Mouse (Mus musculus): ENCODE results near the gene Tex52.

DNA sequence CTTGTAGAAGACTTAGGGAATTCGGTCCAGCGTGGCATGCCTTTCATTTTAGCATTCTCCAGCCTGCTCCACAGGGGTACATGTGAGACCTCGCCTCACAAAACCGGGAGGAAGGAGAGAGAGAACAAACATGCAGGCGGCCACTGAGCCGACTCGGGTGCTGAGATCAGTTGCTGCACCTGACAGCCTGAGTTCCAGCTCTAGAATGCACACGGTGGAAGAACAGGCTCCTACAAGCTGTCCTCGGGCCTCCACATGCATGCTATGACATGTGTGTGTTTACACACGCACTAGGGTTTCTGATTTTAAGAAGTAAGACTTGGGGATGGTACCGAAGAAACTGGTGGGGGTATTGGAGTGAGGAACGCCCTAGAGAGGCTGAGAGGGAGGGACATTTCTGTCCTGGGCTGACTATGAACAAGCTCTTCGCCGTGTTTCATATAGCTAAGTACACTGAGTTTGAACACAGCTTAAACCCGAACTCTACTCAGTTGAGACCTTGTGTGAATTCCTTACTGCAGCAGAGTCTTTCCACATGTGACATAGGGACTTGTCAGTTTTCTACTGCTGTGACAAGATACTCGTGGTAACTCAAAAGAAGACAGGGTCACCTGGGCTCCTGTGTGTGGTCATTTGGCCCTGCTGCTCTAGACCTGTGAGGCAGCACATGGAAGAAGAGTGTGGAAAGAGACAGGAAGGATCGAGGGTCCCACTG lies 1.3 kb downstream of the Tex52 start:
- TF ChIP-seq CTCF (conservative IDR thresholded peaks at IDR 0.05 in 1 of 2, IDR thresholded peaks at IDR 0.05 in 1 of 2; ENCODE audit: low read depth in 2 of 2, low read length in 2 of 2), result no peak
- TF ChIP-seq RCOR1 (conservative IDR thresholded peaks at IDR 0.05; ENCODE audit: low read depth, low read length), result no peak
- no peak for TF ChIP-seq CHD2 (IDR thresholded peaks at IDR 0.05; ENCODE audit: low read length)
- no peak for TF ChIP-seq POLR2A (IDR thresholded peaks at IDR 0.05; ENCODE audit: low read depth, low read length)
